Mouse (Mus musculus): Measurements from ENCODE around the gene Lrrc41. TPM values are rescaled to one million over a fixed set of nuclear protein-coding genes. Genes with fewer than 3 reads are reported as not detected.

Gene Lrrc41
- total and polyA plus RNA-seq, 3 experiments: 22.0 to 27.1 (median 24.9) TPM

DNA sequence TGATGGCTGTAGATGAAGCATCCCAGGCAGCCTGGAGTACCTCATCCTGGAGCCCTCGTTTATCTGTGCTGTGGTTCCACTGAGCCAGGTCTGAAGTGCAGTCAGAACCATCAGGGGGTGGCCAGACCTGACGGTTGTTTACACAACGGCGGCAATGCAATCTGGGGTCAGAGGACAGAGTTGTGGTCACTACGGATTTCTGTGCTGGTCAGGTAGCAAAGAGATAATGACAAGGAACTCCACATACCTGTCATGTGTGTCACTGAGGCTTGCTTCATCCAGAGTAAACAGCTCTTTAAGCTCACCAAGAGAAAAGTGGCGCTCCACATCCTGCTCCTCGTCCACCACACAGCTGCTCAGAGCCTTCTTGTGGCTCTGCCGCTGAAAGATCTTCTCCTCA lies 22.1 kb downstream of the Lrrc41 start:
- no peak overlapping the region for H3K27ac ChIP-seq
- H3K27me3 ChIP-seq (ENCODE audit: control insufficient read depth, insufficient read depth, low read length): no peaks in the 10 kb centered on the region
- no peak for TF ChIP-seq CTCF (IDR thresholded peaks at IDR 0.05)
- TF ChIP-seq EP300 (IDR thresholded peaks at IDR 0.05; ENCODE audit: insufficient read depth, low read depth, low read length): no peak
- TF ChIP-seq POLR2A (IDR thresholded peaks at IDR 0.05; ENCODE audit: insufficient read depth, low read depth, low read length): no peak
- WGBS: 79% methylated on average over 8 of the region's 8 CpGs
- DNase-seq: no peak
- H3K79me2 ChIP-seq (replicated peaks; ENCODE audit: control insufficient read depth, insufficient read depth, low read length): no peaks in the 10 kb centered on the region
- no peak overlapping the region for H3K9ac ChIP-seq (ENCODE audit: low read depth, low read length)
- H3K36me3 ChIP-seq (ENCODE audit: control insufficient read depth, insufficient read depth, low read length): peaks cover 2% of the 10 kb centered on the region
- intact Hi-C loops (cut with DNase I): no loop called here
- no peak overlapping the region for H3K4me3 ChIP-seq
- no peaks in the 10 kb centered on the region for H3K4me1 ChIP-seq (ENCODE audit: control insufficient read depth, insufficient read depth, low read length)

DNA sequence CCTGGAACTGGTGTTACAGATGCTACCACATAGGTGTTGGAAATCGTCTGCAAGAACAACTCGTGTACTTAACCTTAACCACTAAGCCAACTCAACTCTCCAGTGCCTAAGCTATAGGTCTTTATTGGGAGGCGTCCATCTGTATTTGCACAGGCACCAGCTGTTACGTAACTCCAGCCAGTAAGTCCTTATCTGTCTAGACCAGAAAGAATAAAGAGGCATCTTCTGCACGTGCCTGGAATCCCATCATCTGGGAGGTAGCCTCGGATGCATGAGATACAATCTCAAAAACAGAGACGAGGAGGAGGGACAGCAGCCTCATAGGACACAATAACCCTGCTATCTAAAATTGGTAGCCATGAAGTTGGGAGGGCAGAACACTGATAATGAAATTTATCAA lies 25.9 kb downstream of the Lrrc41 start:
- Histone ChIP-seq H3K9ac (ENCODE audit: low read depth, low read length) (no peak overlapping the region), H3K36me3 (ENCODE audit: control insufficient read depth, insufficient read depth, low read length) (no peaks in the 10 kb centered on the region; the same call in 1 of the 2 replicates), H3K79me2 (replicated peaks; ENCODE audit: control insufficient read depth, insufficient read depth, low read length) (no peaks in the 10 kb centered on the region), H3K27me3 (ENCODE audit: control insufficient read depth, insufficient read depth, low read length) (no peaks in the 10 kb centered on the region), H3K4me3 (no peak overlapping the region), H3K27ac (no peak overlapping the region), H3K4me1 (ENCODE audit: control insufficient read depth, insufficient read depth, low read length) (no peaks in the 10 kb centered on the region)
- WGBS: 76% methylated on average over 7 of the region's 7 CpGs
- DNase-seq: no peak
- no peak for TF ChIP-seq CTCF (IDR thresholded peaks at IDR 0.05)
- TF ChIP-seq EP300 (IDR thresholded peaks at IDR 0.05; ENCODE audit: insufficient read depth, low read depth, low read length): no peak
- TF ChIP-seq POLR2A (IDR thresholded peaks at IDR 0.05; ENCODE audit: insufficient read depth, low read depth, low read length): no peak
- intact Hi-C loops (cut with DNase I): no loop called here

DNA sequence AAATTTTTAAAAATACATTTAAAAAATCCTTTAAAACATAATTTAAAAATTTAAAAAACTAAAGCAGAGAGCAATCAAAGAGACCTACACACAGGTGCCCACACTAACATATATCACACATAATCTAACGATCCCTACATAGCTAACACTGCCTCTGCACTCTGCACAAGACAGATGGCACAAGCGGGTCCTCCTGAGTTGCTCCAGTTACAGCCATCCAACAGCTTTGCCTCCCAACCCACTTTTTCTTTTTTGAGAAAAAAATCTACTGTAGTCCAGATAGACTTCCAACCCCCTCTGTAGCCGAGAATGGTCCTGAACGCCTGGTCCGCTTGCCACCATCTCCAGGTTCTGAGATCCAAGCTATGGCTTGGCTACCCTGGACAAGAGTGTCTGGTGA lies 30.2 kb downstream of the Lrrc41 start:
- Histone ChIP-seq H3K4me3 (no peak overlapping the region), H3K9ac (ENCODE audit: low read depth, low read length) (no peak overlapping the region), H3K79me2 (replicated peaks; ENCODE audit: control insufficient read depth, insufficient read depth, low read length) (no peaks in the 10 kb centered on the region), H3K4me1 (ENCODE audit: control insufficient read depth, insufficient read depth, low read length) (no peaks in the 10 kb centered on the region), H3K27me3 (ENCODE audit: control insufficient read depth, insufficient read depth, low read length) (no peaks in the 10 kb centered on the region), H3K36me3 (ENCODE audit: control insufficient read depth, insufficient read depth, low read length) (no peaks in the 10 kb centered on the region), H3K27ac (no peak overlapping the region)
- no peak for DNase-seq
- intact Hi-C loops (cut with DNase I): no loop called here
- WGBS: 96% methylated on average over 5 of the region's 5 CpGs
- no peak for TF ChIP-seq CTCF (IDR thresholded peaks at IDR 0.05)
- TF ChIP-seq POLR2A (IDR thresholded peaks at IDR 0.05; ENCODE audit: insufficient read depth, low read depth, low read length): no peak
- no peak for TF ChIP-seq EP300 (IDR thresholded peaks at IDR 0.05; ENCODE audit: insufficient read depth, low read depth, low read length)

DNA sequence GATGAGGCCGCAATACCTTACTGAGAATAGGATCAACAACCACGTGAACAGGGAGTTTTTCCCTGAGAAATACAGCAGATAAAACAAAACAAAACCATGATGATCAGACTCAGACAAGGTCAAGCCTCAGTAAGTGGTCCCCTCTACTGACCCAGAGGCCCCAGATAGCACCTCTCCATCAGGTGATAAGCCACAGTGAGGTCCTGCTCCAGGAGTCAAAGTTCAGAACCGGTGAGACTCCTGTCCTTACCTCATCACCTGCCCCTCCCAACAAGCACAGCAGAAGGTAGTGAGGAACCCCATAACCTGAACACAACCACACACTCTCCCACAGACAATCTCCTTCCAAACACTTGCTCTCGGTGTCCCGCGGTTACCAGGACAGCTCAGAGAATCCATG lies 35.6 kb downstream of the Lrrc41 start:
- Histone ChIP-seq H3K4me1 (ENCODE audit: control insufficient read depth, insufficient read depth, low read length) (no peaks in the 10 kb centered on the region), H3K79me2 (replicated peaks; ENCODE audit: control insufficient read depth, insufficient read depth, low read length) (no peaks in the 10 kb centered on the region), H3K36me3 (ENCODE audit: control insufficient read depth, insufficient read depth, low read length) (no peaks in the 10 kb centered on the region), H3K4me3 (no peak overlapping the region), H3K27me3 (ENCODE audit: control insufficient read depth, insufficient read depth, low read length) (no peaks in the 10 kb centered on the region), H3K27ac (no peak overlapping the region), H3K9ac (ENCODE audit: low read depth, low read length) (no peak overlapping the region)
- TF ChIP-seq POLR2A (IDR thresholded peaks at IDR 0.05; ENCODE audit: insufficient read depth, low read depth, low read length) (no peak), EP300 (IDR thresholded peaks at IDR 0.05; ENCODE audit: insufficient read depth, low read depth, low read length) (no peak), CTCF (IDR thresholded peaks at IDR 0.05) (no peak)
- no peak for DNase-seq
- intact Hi-C loops (cut with DNase I): no loop called here
- 90% methylated on average over 6 of the region's 6 CpGs for WGBS

DNA sequence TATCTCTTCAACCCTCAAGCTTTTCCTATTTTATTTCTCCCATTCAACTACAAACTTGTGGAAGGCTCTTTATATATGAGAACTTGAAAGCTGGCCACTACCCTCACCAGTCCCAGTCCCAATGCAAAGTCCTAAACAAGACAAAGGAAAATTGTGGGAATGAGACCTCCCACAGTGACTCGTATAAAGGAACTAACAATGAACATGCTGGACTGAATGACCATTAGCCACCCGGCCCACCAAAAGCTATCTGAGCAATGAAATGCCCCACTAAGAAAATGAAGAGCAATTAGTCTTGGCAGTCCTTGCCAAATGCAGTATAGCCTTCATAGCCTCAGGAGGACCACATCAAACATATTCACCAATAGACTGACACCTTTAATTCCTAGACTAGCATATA lies 36.4 kb downstream of the Lrrc41 start:
- Histone ChIP-seq H3K4me3 (no peak overlapping the region), H3K9ac (ENCODE audit: low read depth, low read length) (no peak overlapping the region), H3K27ac (no peak overlapping the region), H3K27me3 (ENCODE audit: control insufficient read depth, insufficient read depth, low read length) (no peaks in the 10 kb centered on the region), H3K79me2 (replicated peaks; ENCODE audit: control insufficient read depth, insufficient read depth, low read length) (no peaks in the 10 kb centered on the region), H3K4me1 (ENCODE audit: control insufficient read depth, insufficient read depth, low read length) (no peaks in the 10 kb centered on the region), H3K36me3 (ENCODE audit: control insufficient read depth, insufficient read depth, low read length) (no peaks in the 10 kb centered on the region)
- intact Hi-C loops (cut with DNase I): no loop called here
- 84% methylated on average over 2 of the region's 2 CpGs for WGBS
- TF ChIP-seq POLR2A (IDR thresholded peaks at IDR 0.05; ENCODE audit: insufficient read depth, low read depth, low read length) (no peak), CTCF (IDR thresholded peaks at IDR 0.05) (no peak), EP300 (IDR thresholded peaks at IDR 0.05; ENCODE audit: insufficient read depth, low read depth, low read length) (no peak)
- DNase-seq: no peak

DNA sequence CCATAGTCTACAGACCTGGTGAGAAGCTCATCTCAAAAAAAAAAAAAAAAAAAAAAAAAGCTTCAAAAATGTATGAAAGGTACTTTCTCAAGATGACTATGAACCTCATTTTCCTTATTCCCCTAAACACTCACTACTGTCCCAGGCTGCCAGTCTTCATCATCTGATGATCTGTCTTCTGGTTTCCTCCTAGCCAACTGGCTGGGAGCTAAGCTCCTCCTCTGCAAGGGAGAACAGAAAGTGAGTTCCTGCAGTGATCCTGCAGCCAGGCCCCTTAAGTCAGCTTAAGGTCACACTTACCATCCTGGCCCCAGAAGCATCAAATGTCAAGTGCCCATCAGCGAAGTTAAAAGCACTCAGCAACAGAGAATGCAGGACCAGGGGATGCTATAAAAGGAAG lies 47.7 kb downstream of the Lrrc41 start:
- intact Hi-C loops (cut with DNase I): no loop called here
- H3K27ac ChIP-seq: no peak overlapping the region
- H3K9ac ChIP-seq (ENCODE audit: low read depth, low read length): no peak overlapping the region
- no peaks in the 10 kb centered on the region for H3K36me3 ChIP-seq (ENCODE audit: control insufficient read depth, insufficient read depth, low read length)
- no peaks in the 10 kb centered on the region for H3K27me3 ChIP-seq (ENCODE audit: control insufficient read depth, insufficient read depth, low read length)
- H3K4me1 ChIP-seq (ENCODE audit: control insufficient read depth, insufficient read depth, low read length): peaks cover 1% of the 10 kb centered on the region; the same call in 1 of the 2 replicates
- 0% methylated on average over 1 of the region's 1 CpGs for WGBS
- no peak overlapping the region for H3K4me3 ChIP-seq
- DNase-seq: no peak
- no peaks in the 10 kb centered on the region for H3K79me2 ChIP-seq (replicated peaks; ENCODE audit: control insufficient read depth, insufficient read depth, low read length)
- TF ChIP-seq CTCF (IDR thresholded peaks at IDR 0.05) (no peak), EP300 (IDR thresholded peaks at IDR 0.05; ENCODE audit: insufficient read depth, low read depth, low read length) (no peak), POLR2A (IDR thresholded peaks at IDR 0.05; ENCODE audit: insufficient read depth, low read depth, low read length) (no peak)
